In genomic region chr16:21397681-21398080, GRCm38 (mm10) we compare ENCODE assay signal across 16 mouse cellular contexts. TPM values are rescaled to one million over a fixed set of nuclear protein-coding genes. Genes with fewer than 3 reads are reported as not detected.
DNase-seq lines count a peak whose midpoint lies in the region; ATAC-seq lines count a peak whose summit lies in the region.
"Had no signal": no experiment of that assay in that cellular context is flagged by ENCODE, and none has a peak within 500 bp of the region (broad histone marks: within the 10 kb centered on the region; RNA-seq: fewer than 3 reads in every experiment).

No protein-coding gene starts in this region.

- ATAC-seq in heart, embryonic 14.5 days (ENCODE audit: insufficient number of reproducible peaks, insufficient read depth, low FRiP score, low read depth): no peak
- ATAC-seq in neural tube, embryonic 13.5 days (ENCODE audit: low read depth): no peak
- no peak for ATAC-seq in hindbrain, embryonic 15.5 days (ENCODE audit: low FRiP score, low read depth)

- no peak overlapping the region; the same call in 1 of the 2 replicates for H3K9ac ChIP-seq in heart, embryonic 14.5 days (ENCODE audit: low read length)
- H3K9ac ChIP-seq in neural tube, embryonic 13.5 days: no peak overlapping the region
- no peak overlapping the region for H3K9ac ChIP-seq in hindbrain, embryonic 15.5 days
- H3K9ac ChIP-seq: liver, embryonic 14.5 days had no signal

- H3K4me3 ChIP-seq in heart, embryonic 14.5 days (ENCODE audit: control insufficient read depth in 1 of 2, insufficient read depth in 1 of 2, low read depth in 1 of 2, low read length in 2 of 2): no peak overlapping the region
- no peak overlapping the region for H3K4me3 ChIP-seq in neural tube, embryonic 13.5 days
- H3K4me3 ChIP-seq in hindbrain, embryonic 15.5 days: no peak overlapping the region

- H3K27me3 ChIP-seq in heart, embryonic 14.5 days (ENCODE audit: control insufficient read depth, insufficient read depth, low read length): no peaks in the 10 kb centered on the region
- H3K27me3 ChIP-seq in neural tube, embryonic 13.5 days: no peaks in the 10 kb centered on the region
- no peaks in the 10 kb centered on the region for H3K27me3 ChIP-seq in hindbrain, embryonic 15.5 days

- H3K36me3 ChIP-seq in heart, embryonic 14.5 days (ENCODE audit: control insufficient read depth, insufficient read depth, low read length): no peaks in the 10 kb centered on the region
- no peaks in the 10 kb centered on the region for H3K36me3 ChIP-seq in neural tube, embryonic 13.5 days
- no peaks in the 10 kb centered on the region for H3K36me3 ChIP-seq in hindbrain, embryonic 15.5 days
- H3K36me3 ChIP-seq: G1E had no signal

- WGBS in heart, embryonic 14.5 days: 49% methylated on average over 5 of the region's 5 CpGs
- WGBS in neural tube, embryonic 13.5 days: 49% methylated on average over 5 of the region's 5 CpGs
- 47% methylated on average over 5 of the region's 5 CpGs for WGBS in hindbrain, embryonic 15.5 days

- no peak overlapping the region for H3K4me2 ChIP-seq in heart, embryonic 14.5 days (ENCODE audit: low read length)
- H3K4me2 ChIP-seq in neural tube, embryonic 13.5 days: no peak overlapping the region
- H3K4me2 ChIP-seq in hindbrain, embryonic 15.5 days: no peak overlapping the region
- H3K4me2 ChIP-seq: heart, embryonic 11.5 days had no signal

- DNase-seq in heart, postnatal 14 days: no peak
- DNase-seq in neural tube, embryonic 10.5 days (ENCODE audit: extremely low spot score, low spot score): no peak
- DNase-seq in lung, postnatal 25 days (ENCODE audit: low spot score): no peak
- DNase-seq in left cerebral cortex, postnatal 36 days (ENCODE audit: low spot score in 2 of 2): no peak
- DNase-seq: cerebellum, adult 18-20 months; gastrocnemius, postnatal 14 days; layer of hippocampus, adult 9-11 months; right cerebral cortex, postnatal 4 days; thymus, adult 18-20 months had no signal

- H3K9me3 ChIP-seq in heart, embryonic 14.5 days (ENCODE audit: control insufficient read depth, low read length): no peaks in the 10 kb centered on the region
- no peaks in the 10 kb centered on the region for H3K9me3 ChIP-seq in neural tube, embryonic 13.5 days
- no peaks in the 10 kb centered on the region for H3K9me3 ChIP-seq in hindbrain, embryonic 15.5 days
- H3K9me3 ChIP-seq: G1E had no signal

- peak overlapping the region; percentile 8 to 31; a peak in 3 of 4 replicates for H3K27ac ChIP-seq in heart, embryonic 14.5 days (replicated peaks in 1 of 2; ENCODE audit: control insufficient read depth in 1 of 2, insufficient read depth in 1 of 2, low read depth in 2 of 2, low read length in 2 of 2)
- peak overlapping the region; percentile 79 for H3K27ac ChIP-seq in neural tube, embryonic 13.5 days (replicated peaks)
- H3K27ac ChIP-seq in hindbrain, embryonic 15.5 days (replicated peaks): peak overlapping the region; percentile 73
- H3K27ac ChIP-seq: kidney, postnatal 0 days; liver, embryonic 14.5 days had no signal

- H3K4me1 ChIP-seq in heart, embryonic 14.5 days (ENCODE audit: control insufficient read depth in 2 of 2, insufficient read depth in 2 of 2, low read length in 2 of 2): peaks cover 36 to 39% of the 10 kb centered on the region in 2 experiments
- peaks cover 50% of the 10 kb centered on the region for H3K4me1 ChIP-seq in neural tube, embryonic 13.5 days (replicated peaks)
- H3K4me1 ChIP-seq in hindbrain, embryonic 15.5 days (replicated peaks): peaks cover 38% of the 10 kb centered on the region

- intact Hi-C loops in heart, postnatal 14 days (cut with DNase I): no loop called here
- intact Hi-C loops in left cerebral cortex, postnatal 36 days (cut with DNase I): no loop called here

RNA-seq across cellular contexts. Expression of gene Vps8, which starts 25.2 kb away (rescaled TPM):
- 24.9 and 27.7 TPM in 2 replicates for polyA plus RNA-seq in heart, embryonic 14.5 days (2014; fragmentation: Nextera tagmentation; extraction: Ambion mirVana)
- total RNA-seq in heart, postnatal 14 days (2021): 10 to 100 TPM; 17.5 to 18.9 TPM
- 26.7 and 26.9 TPM in 2 replicates for polyA plus RNA-seq in neural tube, embryonic 13.5 days (2015; fragmentation: Nextera tagmentation; extraction: Ambion mirVana)
- polyA plus RNA-seq in hindbrain, embryonic 15.5 days (2015; fragmentation: Nextera tagmentation; extraction: Ambion mirVana): 32.5 and 35.3 TPM in 2 replicates
- total RNA-seq in left cerebral cortex, postnatal 36 days (2021): 10 to 100 TPM; 52.6 to 55.0 TPM

Comparison
In these comparisons a context has a peak if more than half of its experiments do, and no peak if none do; other contexts are left out.
1. H3K27ac ChIP-seq: peak in every context shown above with its lines; median percentile 79 in neural tube, embryonic 13.5 days; 73 in hindbrain, embryonic 15.5 days; 20 in heart, embryonic 14.5 days.